Mouse (Mus musculus): ENCODE results near the gene Ippk. TPM values are rescaled to one million over a fixed set of nuclear protein-coding genes. Genes with fewer than 3 reads are reported as not detected.

Gene Ippk
- polyA plus RNA-seq, 1 experiment from 2014 or later, result 16.3 TPM

GRCm38 (mm10) chr13:49407795-49408194 lies 13.3 kb upstream of the Ippk start:
- no peak overlapping the region for H3K4me3 ChIP-seq (ENCODE audit: low read depth, low read length)
- H3K4me2 ChIP-seq (replicated peaks; ENCODE audit: low read depth, low read length), result no peak overlapping the region
- no peak for ATAC-seq (ENCODE audit: insufficient number of reproducible peaks, insufficient read depth, low FRiP score, low read depth)
- no peak overlapping the region for H3K27ac ChIP-seq (ENCODE audit: low read length)
- no peaks in the 10 kb centered on the region for H3K9me3 ChIP-seq (ENCODE audit: control insufficient read depth, low read depth, low read length)
- no peaks in the 10 kb centered on the region for H3K36me3 ChIP-seq (ENCODE audit: control insufficient read depth, insufficient read depth, low read length)
- H3K4me1 ChIP-seq (ENCODE audit: control insufficient read depth, insufficient read depth, low read length), result no peaks in the 10 kb centered on the region
- H3K9ac ChIP-seq (replicated peaks; ENCODE audit: low read depth, low read length), result no peak overlapping the region
- H3K27me3 ChIP-seq (ENCODE audit: control insufficient read depth, insufficient read depth, low read length), result no peaks in the 10 kb centered on the region

- no peaks in the 10 kb centered on the region for H3K9me3 ChIP-seq (ENCODE audit: control insufficient read depth, low read depth, low read length)
- peaks cover 14% of the 10 kb centered on the region for H3K4me1 ChIP-seq (ENCODE audit: control insufficient read depth, insufficient read depth, low read length)
- H3K9ac ChIP-seq (replicated peaks; ENCODE audit: low read depth, low read length), result peak overlapping the region; percentile 76
- H3K27me3 ChIP-seq (ENCODE audit: control insufficient read depth, insufficient read depth, low read length), result no peaks in the 10 kb centered on the region
- peak overlapping the region; percentile 91 for H3K4me2 ChIP-seq (replicated peaks; ENCODE audit: low read depth, low read length)
- H3K27ac ChIP-seq (ENCODE audit: low read length), result peak overlapping the region; percentile 44; the same call in 1 of the 2 replicates
- 0% methylated on average over 15 of the region's 15 CpGs for WGBS
- H3K4me3 ChIP-seq (ENCODE audit: low read depth, low read length), result peak overlapping the region; percentile 87
- ATAC-seq (ENCODE audit: insufficient number of reproducible peaks, insufficient read depth, low FRiP score, low read depth), result no peak; the same call in 1 of the 2 replicates
- H3K36me3 ChIP-seq (ENCODE audit: control insufficient read depth, insufficient read depth, low read length), result no peaks in the 10 kb centered on the region
Measured at GRCm38 (mm10) chr13:49421606-49421917, 513 bp downstream of the Ippk start.

GRCm38 (mm10) chr13:49421959-49422358 lies 910 bp downstream of the Ippk start:
- Histone ChIP-seq H3K4me3 (ENCODE audit: low read depth, low read length) (peak overlapping the region; percentile 87), H3K27me3 (ENCODE audit: control insufficient read depth, insufficient read depth, low read length) (no peaks in the 10 kb centered on the region), H3K9me3 (ENCODE audit: control insufficient read depth, low read depth, low read length) (no peaks in the 10 kb centered on the region), H3K36me3 (ENCODE audit: control insufficient read depth, insufficient read depth, low read length) (no peaks in the 10 kb centered on the region), H3K9ac (replicated peaks; ENCODE audit: low read depth, low read length) (peak overlapping the region; percentile 76), H3K4me1 (ENCODE audit: control insufficient read depth, insufficient read depth, low read length) (peaks cover 14% of the 10 kb centered on the region), H3K27ac (ENCODE audit: low read length) (no peak overlapping the region), H3K4me2 (replicated peaks; ENCODE audit: low read depth, low read length) (peak overlapping the region; percentile 91)
- no peak for ATAC-seq (ENCODE audit: insufficient number of reproducible peaks, insufficient read depth, low FRiP score, low read depth)
- 21% methylated on average over 4 of the region's 4 CpGs for WGBS

GRCm38 (mm10) chr13:49426736-49427135 lies 5.7 kb downstream of the Ippk start:
- Histone ChIP-seq H3K36me3 (ENCODE audit: control insufficient read depth, insufficient read depth, low read length) (no peaks in the 10 kb centered on the region), H3K4me2 (replicated peaks; ENCODE audit: low read depth, low read length) (no peak overlapping the region), H3K27me3 (ENCODE audit: control insufficient read depth, insufficient read depth, low read length) (no peaks in the 10 kb centered on the region), H3K4me1 (ENCODE audit: control insufficient read depth, insufficient read depth, low read length) (peaks cover 14% of the 10 kb centered on the region), H3K9ac (replicated peaks; ENCODE audit: low read depth, low read length) (no peak overlapping the region), H3K4me3 (ENCODE audit: low read depth, low read length) (no peak overlapping the region), H3K27ac (ENCODE audit: low read length) (no peak overlapping the region), H3K9me3 (ENCODE audit: control insufficient read depth, low read depth, low read length) (no peaks in the 10 kb centered on the region)
- whole genome bisulfite sequencing, result 81% methylated on average over 3 of the region's 3 CpGs
- no peak for ATAC-seq (ENCODE audit: insufficient number of reproducible peaks, insufficient read depth, low FRiP score, low read depth)

DNA sequence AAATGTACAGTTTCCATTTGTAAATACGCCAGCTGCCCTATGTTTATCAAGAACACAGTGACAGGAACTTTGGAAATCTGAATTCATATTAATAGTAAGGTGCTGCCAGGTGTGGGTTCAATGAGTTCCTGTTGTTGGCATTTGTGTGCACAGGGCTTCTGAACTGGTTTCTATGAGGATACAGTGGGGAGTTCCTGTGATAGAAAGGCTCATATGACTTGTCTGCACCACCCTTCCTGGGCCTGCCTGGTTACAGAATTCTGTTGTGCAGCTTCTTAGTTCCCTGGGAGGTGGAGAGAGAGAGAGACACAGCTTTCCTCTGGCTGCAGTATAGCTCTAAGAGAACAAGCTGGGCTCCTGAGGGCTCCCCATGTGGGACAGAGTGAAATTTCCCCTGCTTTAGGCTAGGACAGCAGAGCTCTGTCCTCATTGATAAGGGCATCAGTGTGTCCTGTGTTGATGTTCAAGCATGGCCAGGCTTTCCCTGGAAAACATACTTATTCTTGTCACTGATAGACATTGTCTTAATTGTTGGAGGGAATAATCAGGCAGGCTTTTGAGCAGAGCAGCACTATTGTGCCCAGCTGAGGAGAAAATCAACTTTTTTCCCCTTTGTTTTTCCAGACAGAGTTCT lies 7.1 kb downstream of the Ippk start:
- H3K27ac ChIP-seq (ENCODE audit: low read length), result no peak overlapping the region
- WGBS, result 88% methylated on average over 1 of the region's 1 CpGs
- H3K36me3 ChIP-seq (ENCODE audit: control insufficient read depth, insufficient read depth, low read length), result 0 out of 2 replicates have a peak, but pooled peaks cover 7% of the 10 kb centered on the region
- no peaks in the 10 kb centered on the region for H3K27me3 ChIP-seq (ENCODE audit: control insufficient read depth, insufficient read depth, low read length)
- ATAC-seq (ENCODE audit: insufficient number of reproducible peaks, insufficient read depth, low FRiP score, low read depth), result no peak
- H3K9ac ChIP-seq (replicated peaks; ENCODE audit: low read depth, low read length), result no peak overlapping the region
- H3K9me3 ChIP-seq (ENCODE audit: control insufficient read depth, low read depth, low read length), result no peaks in the 10 kb centered on the region
- no peak overlapping the region for H3K4me2 ChIP-seq (replicated peaks; ENCODE audit: low read depth, low read length)
- H3K4me3 ChIP-seq (ENCODE audit: low read depth, low read length), result no peak overlapping the region
- H3K4me1 ChIP-seq (ENCODE audit: control insufficient read depth, insufficient read depth, low read length), result no peaks in the 10 kb centered on the region

GRCm38 (mm10) chr13:49430529-49430928 lies 9.5 kb downstream of the Ippk start:
- Histone ChIP-seq H3K4me1 (ENCODE audit: control insufficient read depth, insufficient read depth, low read length) (no peaks in the 10 kb centered on the region), H3K9me3 (ENCODE audit: control insufficient read depth, low read depth, low read length) (no peaks in the 10 kb centered on the region), H3K4me2 (replicated peaks; ENCODE audit: low read depth, low read length) (no peak overlapping the region), H3K36me3 (ENCODE audit: control insufficient read depth, insufficient read depth, low read length) (peaks cover 12% of the 10 kb centered on the region; the same call in 1 of the 2 replicates), H3K9ac (replicated peaks; ENCODE audit: low read depth, low read length) (no peak overlapping the region), H3K4me3 (ENCODE audit: low read depth, low read length) (no peak overlapping the region), H3K27ac (ENCODE audit: low read length) (no peak overlapping the region), H3K27me3 (ENCODE audit: control insufficient read depth, insufficient read depth, low read length) (no peaks in the 10 kb centered on the region)
- WGBS, result 44% methylated on average over 4 of the region's 4 CpGs
- ATAC-seq (ENCODE audit: insufficient number of reproducible peaks, insufficient read depth, low FRiP score, low read depth), result no peak

- H3K9me3 ChIP-seq (ENCODE audit: control insufficient read depth, low read depth, low read length), result no peaks in the 10 kb centered on the region
- no peaks in the 10 kb centered on the region for H3K4me1 ChIP-seq (ENCODE audit: control insufficient read depth, insufficient read depth, low read length)
- H3K9ac ChIP-seq (replicated peaks; ENCODE audit: low read depth, low read length), result no peak overlapping the region
- H3K4me2 ChIP-seq (replicated peaks; ENCODE audit: low read depth, low read length), result no peak overlapping the region
- no peak for ATAC-seq (ENCODE audit: insufficient number of reproducible peaks, insufficient read depth, low FRiP score, low read depth)
- H3K27me3 ChIP-seq (ENCODE audit: control insufficient read depth, insufficient read depth, low read length), result no peaks in the 10 kb centered on the region
- 88% methylated on average over 2 of the region's 2 CpGs for WGBS
- peaks cover 18% of the 10 kb centered on the region; the same call in 1 of the 2 replicates for H3K36me3 ChIP-seq (ENCODE audit: control insufficient read depth, insufficient read depth, low read length)
- H3K4me3 ChIP-seq (ENCODE audit: low read depth, low read length), result no peak overlapping the region
- H3K27ac ChIP-seq (ENCODE audit: low read length), result no peak overlapping the region
Measured at GRCm38 (mm10) chr13:49433268-49434029, 12.4 kb downstream of the Ippk start.

DNA sequence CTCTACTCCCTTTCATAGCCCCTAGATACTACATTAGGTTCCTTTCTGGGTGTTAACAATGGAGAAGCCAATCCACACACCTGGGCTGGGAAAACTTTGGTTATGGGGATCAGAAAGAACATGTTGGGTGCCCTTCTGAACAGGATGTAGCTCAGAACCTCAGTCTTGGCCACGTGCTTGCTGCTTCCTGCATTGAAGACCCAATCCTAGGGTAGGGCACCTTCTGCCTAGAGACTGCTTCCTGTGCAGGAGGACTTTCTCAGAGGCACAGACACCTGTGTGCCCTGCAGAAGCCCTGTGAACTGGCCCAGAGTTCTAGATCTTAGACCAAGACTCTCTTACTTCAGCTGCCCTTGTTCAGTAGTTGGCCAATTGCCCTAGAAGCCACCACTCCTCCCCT lies 14.7 kb downstream of the Ippk start:
- H3K4me1 ChIP-seq (ENCODE audit: control insufficient read depth, insufficient read depth, low read length), result no peaks in the 10 kb centered on the region
- H3K4me2 ChIP-seq (replicated peaks; ENCODE audit: low read depth, low read length), result no peak overlapping the region
- WGBS, result 89% methylated on average over 1 of the region's 1 CpGs
- no peak overlapping the region for H3K27ac ChIP-seq (ENCODE audit: low read length)
- no peaks in the 10 kb centered on the region for H3K27me3 ChIP-seq (ENCODE audit: control insufficient read depth, insufficient read depth, low read length)
- H3K36me3 ChIP-seq (ENCODE audit: control insufficient read depth, insufficient read depth, low read length), result peaks cover 18% of the 10 kb centered on the region; the same call in 1 of the 2 replicates
- H3K4me3 ChIP-seq (ENCODE audit: low read depth, low read length), result no peak overlapping the region
- H3K9ac ChIP-seq (replicated peaks; ENCODE audit: low read depth, low read length), result no peak overlapping the region
- ATAC-seq (ENCODE audit: insufficient number of reproducible peaks, insufficient read depth, low FRiP score, low read depth), result no peak
- no peaks in the 10 kb centered on the region for H3K9me3 ChIP-seq (ENCODE audit: control insufficient read depth, low read depth, low read length)

Measured in stomach, embryonic 14.5 days (tissue).